Mouse (Mus musculus): ENCODE results near the gene Fam240a.

GRCm38 (mm10) chr9:110895994-110896393, 20.7 kb downstream of the Fam240a start:
- TF ChIP-seq TCF12 (IDR thresholded peaks at IDR 0.05; ENCODE audit: insufficient read depth, poor library complexity, severe bottlenecking) (no peak), MAX (IDR thresholded peaks at IDR 0.05; ENCODE audit: low read depth) (no peak), CEBPB (IDR thresholded peaks at IDR 0.05; ENCODE audit: insufficient read depth, poor library complexity, severe bottlenecking) (no peak), POLR2A (IDR thresholded peaks at IDR 0.05; ENCODE audit: insufficient read length, low read depth) (no peak), USF1 (IDR thresholded peaks at IDR 0.05; ENCODE audit: low read depth) (no peak), E2F4 (IDR thresholded peaks at IDR 0.05; ENCODE audit: insufficient read depth) (no peak), SRF (IDR thresholded peaks at IDR 0.05; ENCODE audit: control insufficient read depth, insufficient read length, low read depth) (no peak), TCF3 (IDR thresholded peaks at IDR 0.05; ENCODE audit: insufficient read length, low read depth) (no peak), POLR2AphosphoS2 (IDR thresholded peaks at IDR 0.05; ENCODE audit: insufficient read length, low read depth) (no peak)
